Mouse (Mus musculus) intestine, embryonic 14.5 days (tissue): ENCODE data around the gene Rhob. TPM values are rescaled to one million over a fixed set of nuclear protein-coding genes. Genes with fewer than 3 reads are reported as not detected.

Source experiments
- ATAC-seq: fragments of 200-750 bp; cut with Nextera tagmentation; replicated peaks from 2 replicates; pipeline ENCODE4 v1.8.0; 2017; ENCODE audit warnings: low read depth, moderate number of reproducible peaks, moderate TSS enrichment, moderate library complexity; ENCODE audit not compliant: low FRiP score, low TSS enrichment
- DNase-seq: peaks from one replicate; pipeline ENCODE4 v3.0.0-alpha.2; 2018; ENCODE audit warnings: low spot score
- H3K27ac ChIP-seq: fragments of 300-500 bp; sonication (generic); 2 replicates; pipeline ENCODE4 v1.5.1; 2014; ENCODE audit warnings: low read depth, mild to moderate bottlenecking, control low read depth
- H3K27me3 ChIP-seq: fragments of 300-500 bp; sonication (generic); replicated peaks from 2 replicates; pipeline ENCODE4 v1.6.1; 2014; ENCODE audit warnings: low read length, control low read depth; ENCODE audit not compliant: control insufficient read depth, insufficient read depth
- H3K36me3 ChIP-seq: fragments of 300-500 bp; sonication (generic); 2 replicates; pipeline ENCODE4 v1.6.1; 2014; ENCODE audit warnings: low read length, control low read depth; ENCODE audit not compliant: control insufficient read depth, insufficient read depth
- H3K4me1 ChIP-seq: fragments of 300-500 bp; sonication (generic); replicated peaks from 2 replicates; pipeline ENCODE4 v1.6.1; 2014; ENCODE audit warnings: low read length, control low read depth, mixed read lengths; ENCODE audit not compliant: control insufficient read depth, insufficient read depth
- H3K4me2 ChIP-seq: fragments of 300-500 bp; sonication (generic); 2 replicates; pipeline ENCODE4 v1.6.1; 2014; ENCODE audit warnings: low read length
- H3K4me3 ChIP-seq: fragments of 300-500 bp; sonication (generic); 2 replicates; pipeline ENCODE4 v1.5.1; 2014; ENCODE audit warnings: low read depth, low read length, control low read depth, mixed read lengths
- H3K9ac ChIP-seq: fragments of 300-500 bp; sonication (generic); 2 replicates; pipeline ENCODE4 v1.6.1; 2014; ENCODE audit warnings: mild to moderate bottlenecking, low read length
- H3K9me3 ChIP-seq: fragments of 300-500 bp; sonication (generic); 2 replicates; pipeline ENCODE4 v1.6.1; 2016; ENCODE audit warnings: low read length, control low read depth; ENCODE audit not compliant: control insufficient read depth
- WGBS: fragments of 180-500 bp; shearing (Covaris S2); extraction: QIAGEN DNeasy Blood & Tissue Kit; methylation state at CpG from one replicate; pipeline ENCODE4 v1.1.7; 2014; 5-methylcytosine and 5-hydroxymethylcytosine counted together
- polyA plus RNA-seq: library from polyadenylated mRNA; unstranded; fragments of >200 nt; fragmentation: Nextera tagmentation; extraction: Ambion mirVana; gene quantifications from 2 replicates; pipeline ENCODE4 v1.2.1, GENCODE M21; 2014

Rhob gene
- 46.5 and 50.5 TPM in 2 replicates for polyA plus RNA-seq

- ATAC-seq: peak; percentile 96
- H3K36me3 ChIP-seq: no peaks in the 10 kb centered on the region
Observed at GRCm38 (mm10) chr12:8499871-8500596, at the start of gene Rhob. TSS of gene Rhob (minus strand) at chr12:8500009.

GRCm38 (mm10) chr12:8547357-8547756, 47.5 kb upstream of the Rhob start:
- H3K9ac ChIP-seq: no peak overlapping the region
- H3K4me3 ChIP-seq: no peak overlapping the region
- ATAC-seq: peak; percentile 61; the same call in 1 of the 2 replicates
- no peak overlapping the region for H3K4me2 ChIP-seq
- peak; percentile 83 for DNase-seq
- H3K9me3 ChIP-seq: no peaks in the 10 kb centered on the region
- H3K27ac ChIP-seq: no peak overlapping the region
- WGBS: 17% methylated on average over 11 of the region's 11 CpGs
- no peaks in the 10 kb centered on the region for H3K27me3 ChIP-seq
- no peaks in the 10 kb centered on the region for H3K36me3 ChIP-seq
- H3K4me1 ChIP-seq: 0 out of 2 replicates have a peak, but pooled peaks cover 6% of the 10 kb centered on the region

More at GRCm38 (mm10) chr12:8499871-8500596, at the start of gene Rhob:
- Histone ChIP-seq H3K27ac (peak within 1 kb of the TSS; percentile 99), H3K4me2 (peak within 1 kb of the TSS; percentile 87), H3K4me3 (peak within 1 kb of the TSS; percentile 86), H3K9ac (peak within 1 kb of the TSS; percentile 99), H3K9me3 (no peaks in the 10 kb centered on the region), H3K27me3 (no peaks in the 10 kb centered on the region), H3K4me1 (peaks cover 39% of the 10 kb centered on the region)
- under 1% methylated on average over 56 of the region's 56 CpGs for WGBS
- DNase-seq: peak; percentile 95

- Histone ChIP-seq H3K9ac (no peak overlapping the region), H3K36me3 (no peaks in the 10 kb centered on the region), H3K4me1 (0 out of 2 replicates have a peak, but pooled peaks cover 6% of the 10 kb centered on the region), H3K4me3 (no peak overlapping the region), H3K4me2 (no peak overlapping the region), H3K27ac (no peak overlapping the region), H3K27me3 (no peaks in the 10 kb centered on the region), H3K9me3 (no peaks in the 10 kb centered on the region)
- 86% methylated on average over 6 of the region's 6 CpGs for WGBS
- DNase-seq (no peak), ATAC-seq (no peak)
Observed at GRCm38 (mm10) chr12:8546801-8547200, 47.0 kb upstream of the Rhob start.

- 0 out of 2 replicates have a peak, but pooled peaks cover 6% of the 10 kb centered on the region for H3K4me1 ChIP-seq
- DNase-seq (no peak), ATAC-seq (no peak)
- 81% methylated on average over 5 of the region's 5 CpGs for WGBS
- H3K27ac ChIP-seq: no peak overlapping the region
- H3K27me3 ChIP-seq: no peaks in the 10 kb centered on the region
- H3K36me3 ChIP-seq: no peaks in the 10 kb centered on the region
- no peak overlapping the region for H3K4me2 ChIP-seq
- H3K9ac ChIP-seq: no peak overlapping the region
- H3K9me3 ChIP-seq: no peaks in the 10 kb centered on the region
- H3K4me3 ChIP-seq: no peak overlapping the region
Observed at GRCm38 (mm10) chr12:8545066-8545610, 45.3 kb upstream of the Rhob start.

GRCm38 (mm10) chr12:8542371-8542770, 42.6 kb upstream of the Rhob start:
- H3K9me3 ChIP-seq: no peaks in the 10 kb centered on the region
- no peak overlapping the region for H3K4me3 ChIP-seq
- H3K9ac ChIP-seq: no peak overlapping the region
- H3K36me3 ChIP-seq: no peaks in the 10 kb centered on the region
- no peaks in the 10 kb centered on the region for H3K27me3 ChIP-seq
- 0 out of 2 replicates have a peak, but pooled peaks cover under 1% of the 10 kb centered on the region for H3K4me1 ChIP-seq
- ATAC-seq (no peak), DNase-seq (no peak)
- no peak overlapping the region for H3K4me2 ChIP-seq
- no peak overlapping the region for H3K27ac ChIP-seq
- WGBS: 84% methylated on average over 4 of the region's 4 CpGs

- Histone ChIP-seq H3K4me2 (no peak overlapping the region), H3K27me3 (no peaks in the 10 kb centered on the region), H3K9me3 (no peaks in the 10 kb centered on the region), H3K9ac (no peak overlapping the region), H3K4me3 (no peak overlapping the region), H3K36me3 (no peaks in the 10 kb centered on the region), H3K4me1 (no peaks in the 10 kb centered on the region), H3K27ac (no peak overlapping the region)
- ATAC-seq: no peak
- 86% methylated on average over 13 of the region's 13 CpGs for WGBS
- DNase-seq: no peak
Observed at GRCm38 (mm10) chr12:8539471-8539870, 39.7 kb upstream of the Rhob start.

GRCm38 (mm10) chr12:8537291-8537690, 37.5 kb upstream of the Rhob start:
- Histone ChIP-seq H3K27ac (no peak overlapping the region), H3K4me1 (no peaks in the 10 kb centered on the region), H3K4me2 (no peak overlapping the region), H3K4me3 (no peak overlapping the region), H3K9me3 (no peaks in the 10 kb centered on the region), H3K9ac (no peak overlapping the region), H3K27me3 (no peaks in the 10 kb centered on the region), H3K36me3 (no peaks in the 10 kb centered on the region)
- 90% methylated on average over 5 of the region's 5 CpGs for WGBS
- no peak for DNase-seq
- ATAC-seq: no peak

- no peak for DNase-seq
- Histone ChIP-seq H3K27me3 (no peaks in the 10 kb centered on the region), H3K9me3 (no peaks in the 10 kb centered on the region), H3K9ac (no peak overlapping the region), H3K4me1 (no peaks in the 10 kb centered on the region), H3K4me2 (no peak overlapping the region), H3K36me3 (no peaks in the 10 kb centered on the region), H3K27ac (no peak overlapping the region), H3K4me3 (no peak overlapping the region)
- WGBS: 70% methylated on average over 9 of the region's 9 CpGs
- no peak for ATAC-seq
Observed at GRCm38 (mm10) chr12:8536221-8536965, 36.6 kb upstream of the Rhob start.
